Mouse (Mus musculus) cortical plate, adult 2 months (tissue): ENCODE data around the gene Usp54.

Experiments used
- CTCF ChIP-seq: fragments of 200-500 bp; IDR thresholded peaks from 2 replicates; pipeline ENCODE4 v1.5.1; 2011; ENCODE audit warnings: mild to moderate bottlenecking, control low read depth, low read length; ENCODE audit not compliant: insufficient read depth; ENCODE audit errors: extremely low read depth
- POLR2A ChIP-seq: fragments of 200-500 bp; IDR thresholded peaks from 2 replicates; pipeline ENCODE4 v1.6.1; 2011; ENCODE audit warnings: mild to moderate bottlenecking, low read length, control low read depth; ENCODE audit not compliant: insufficient read depth; ENCODE audit errors: extremely low read depth

- TF ChIP-seq CTCF (no peak), POLR2A (peak; percentile 53)
These were observed 24.4 kb downstream of the Usp54 start for GRCm38 (mm10) chr14:20616421-20616820.
